Mouse (Mus musculus): ENCODE results near the gene Zfp326. TPM values are rescaled to one million over a fixed set of nuclear protein-coding genes. Genes with fewer than 3 reads are reported as not detected.
"Not testable (repeated sequence)": the region's sequence is repeated elsewhere in the genome, so short reads cannot be mapped to it uniquely, and the experiment has no call there.

The Zfp326 gene
- total and polyA plus RNA-seq, 3 experiments = 5.5 to 10.7 (median 9.3) TPM

- H3K79me2 ChIP-seq (replicated peaks; ENCODE audit: control insufficient read depth, insufficient read depth, low read length) = no peaks in the 10 kb centered on the region
- H3K36me3 ChIP-seq (ENCODE audit: control insufficient read depth, insufficient read depth, low read length) = no peaks in the 10 kb centered on the region
- H3K27ac ChIP-seq = peak overlapping the region; percentile 55
- H3K27me3 ChIP-seq (ENCODE audit: control insufficient read depth, insufficient read depth, low read length) = no peaks in the 10 kb centered on the region
- intact Hi-C loops (cut with DNase I) = no loop called here
- no peak overlapping the region for H3K9ac ChIP-seq (ENCODE audit: low read depth, low read length)
- peaks cover 3% of the 10 kb centered on the region for H3K4me1 ChIP-seq (ENCODE audit: control insufficient read depth, insufficient read depth, low read length)
- 55% methylated on average over 11 of the region's 11 CpGs for WGBS
- no peak for TF ChIP-seq POLR2A (IDR thresholded peaks at IDR 0.05; ENCODE audit: insufficient read depth, low read depth, low read length)
- TF ChIP-seq EP300 (IDR thresholded peaks at IDR 0.05; ENCODE audit: insufficient read depth, low read depth, low read length) = no peak
- TF ChIP-seq CTCF (IDR thresholded peaks at IDR 0.05) = no peak
- no peak for DNase-seq
- H3K4me3 ChIP-seq = no peak overlapping the region
These were observed 16.5 kb upstream of the Zfp326 start for GRCm38 (mm10) chr5:105859716-105860460.

DNA sequence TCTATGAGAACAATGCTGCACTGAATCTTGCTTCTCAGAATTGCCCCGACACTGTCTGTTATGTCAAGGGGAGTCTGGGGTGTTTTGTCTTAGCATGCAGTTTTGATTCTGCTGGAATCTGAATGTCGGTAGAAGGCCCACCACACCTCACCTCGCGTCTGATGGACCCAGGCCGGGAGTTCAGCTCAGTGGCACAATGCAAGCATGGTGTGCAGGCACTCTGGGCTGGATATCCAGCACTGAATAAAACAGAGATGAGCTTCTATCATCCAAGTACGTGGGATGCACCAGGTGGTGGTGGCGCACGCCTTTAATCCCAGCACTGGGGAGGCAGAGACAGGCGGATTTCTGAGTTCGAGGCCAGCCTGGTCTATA, 15.9 kb upstream of the Zfp326 start:
- TF ChIP-seq EP300 (IDR thresholded peaks at IDR 0.05; ENCODE audit: insufficient read depth, low read depth, low read length) (no peak), POLR2A (IDR thresholded peaks at IDR 0.05; ENCODE audit: insufficient read depth, low read depth, low read length) (no peak), CTCF (IDR thresholded peaks at IDR 0.05) (no peak)
- no peaks in the 10 kb centered on the region for H3K79me2 ChIP-seq (replicated peaks; ENCODE audit: control insufficient read depth, insufficient read depth, low read length)
- intact Hi-C loops (cut with DNase I) = no loop called here
- WGBS = 89% methylated on average over 10 of the region's 10 CpGs
- no peak overlapping the region for H3K9ac ChIP-seq (ENCODE audit: low read depth, low read length)
- H3K4me1 ChIP-seq (ENCODE audit: control insufficient read depth, insufficient read depth, low read length) = peaks cover 3% of the 10 kb centered on the region
- no peak overlapping the region for H3K27ac ChIP-seq
- DNase-seq = no peak
- no peaks in the 10 kb centered on the region for H3K36me3 ChIP-seq (ENCODE audit: control insufficient read depth, insufficient read depth, low read length)
- no peaks in the 10 kb centered on the region for H3K27me3 ChIP-seq (ENCODE audit: control insufficient read depth, insufficient read depth, low read length)
- H3K4me3 ChIP-seq = no peak overlapping the region

DNA sequence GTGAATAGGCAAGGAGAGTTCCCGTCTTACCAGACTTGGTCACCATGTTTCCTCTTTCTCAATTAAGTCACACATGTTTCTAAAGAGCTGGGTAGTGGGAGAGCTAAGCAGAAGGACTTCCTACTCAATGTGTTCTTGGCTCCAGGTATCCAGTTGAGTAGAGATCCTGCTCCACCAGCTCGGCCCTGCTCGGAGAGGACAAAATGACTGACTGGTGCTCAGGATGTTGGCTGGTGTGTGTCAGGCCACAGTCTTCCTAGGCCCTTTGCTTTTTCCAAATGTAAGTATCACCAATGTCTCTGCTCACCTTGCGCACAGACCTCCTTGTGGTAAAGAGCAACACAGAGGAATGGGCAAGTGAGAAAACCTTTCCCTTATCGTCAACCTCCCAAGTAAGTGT, 14.7 kb upstream of the Zfp326 start:
- H3K79me2 ChIP-seq (replicated peaks; ENCODE audit: control insufficient read depth, insufficient read depth, low read length) = no peaks in the 10 kb centered on the region
- intact Hi-C loops (cut with DNase I) = no loop called here
- no peaks in the 10 kb centered on the region for H3K27me3 ChIP-seq (ENCODE audit: control insufficient read depth, insufficient read depth, low read length)
- DNase-seq = no peak
- TF ChIP-seq POLR2A (IDR thresholded peaks at IDR 0.05; ENCODE audit: insufficient read depth, low read depth, low read length) = no peak
- no peak for TF ChIP-seq EP300 (IDR thresholded peaks at IDR 0.05; ENCODE audit: insufficient read depth, low read depth, low read length)
- TF ChIP-seq CTCF (IDR thresholded peaks at IDR 0.05) = no peak
- H3K4me1 ChIP-seq (ENCODE audit: control insufficient read depth, insufficient read depth, low read length) = peaks cover 3% of the 10 kb centered on the region
- H3K9ac ChIP-seq (ENCODE audit: low read depth, low read length) = no peak overlapping the region
- H3K27ac ChIP-seq = no peak overlapping the region
- H3K36me3 ChIP-seq (ENCODE audit: control insufficient read depth, insufficient read depth, low read length) = no peaks in the 10 kb centered on the region
- no peak overlapping the region for H3K4me3 ChIP-seq
- 95% methylated on average over 5 of the region's 5 CpGs for WGBS

DNA sequence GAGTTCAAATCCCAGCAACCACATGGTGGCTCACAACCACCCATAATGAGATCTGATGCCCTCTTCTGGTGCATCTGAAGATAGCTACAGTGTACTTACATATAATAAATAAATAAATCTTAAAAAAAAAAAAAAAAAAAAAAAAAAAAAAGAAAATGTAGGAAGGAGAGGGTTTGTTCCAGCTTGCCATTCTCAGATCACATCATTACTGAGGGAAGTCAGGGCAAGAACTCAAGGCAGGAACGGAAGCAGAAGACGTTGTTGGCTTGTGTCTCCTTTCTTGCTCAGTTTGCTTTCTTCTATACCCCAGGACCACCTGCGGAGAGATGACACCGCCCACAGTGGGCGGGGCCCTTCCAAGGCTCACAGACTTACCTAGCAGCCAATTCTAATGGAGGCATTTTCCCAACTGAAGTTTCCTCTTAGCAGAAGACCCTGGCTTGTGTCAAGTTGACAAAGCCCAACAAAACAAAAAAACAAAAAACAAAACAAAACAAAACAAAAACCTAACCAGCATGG, 11.2 kb upstream of the Zfp326 start:
- H3K27me3 ChIP-seq (ENCODE audit: control insufficient read depth, insufficient read depth, low read length); H3K4me3 ChIP-seq; H3K4me1 ChIP-seq (ENCODE audit: control insufficient read depth, insufficient read depth, low read length); H3K79me2 ChIP-seq (replicated peaks; ENCODE audit: control insufficient read depth, insufficient read depth, low read length); H3K36me3 ChIP-seq (ENCODE audit: control insufficient read depth, insufficient read depth, low read length); DNase-seq; H3K27ac ChIP-seq; H3K9ac ChIP-seq (ENCODE audit: low read depth, low read length): not testable (repeated sequence)
- intact Hi-C loops (cut with DNase I) = loop anchor here (5.0 kb wide), 1 partner anchor 43 kb away; no protein-coding TSS in a partner anchor
- WGBS = 68% methylated on average over 5 of the region's 5 CpGs

GRCm38 (mm10) chr5:105867427-105867826, 8.9 kb upstream of the Zfp326 start:
- WGBS = 31% methylated on average over 4 of the region's 4 CpGs
- no peak overlapping the region for H3K4me3 ChIP-seq
- H3K4me1 ChIP-seq (ENCODE audit: control insufficient read depth, insufficient read depth, low read length) = peaks cover 4% of the 10 kb centered on the region
- DNase-seq = no peak
- H3K27ac ChIP-seq = peak overlapping the region; percentile 10; the same call in 1 of the 2 replicates
- H3K36me3 ChIP-seq (ENCODE audit: control insufficient read depth, insufficient read depth, low read length) = no peaks in the 10 kb centered on the region
- H3K79me2 ChIP-seq (replicated peaks; ENCODE audit: control insufficient read depth, insufficient read depth, low read length) = no peaks in the 10 kb centered on the region
- TF ChIP-seq POLR2A (IDR thresholded peaks at IDR 0.05; ENCODE audit: insufficient read depth, low read depth, low read length) (no peak), CTCF (IDR thresholded peaks at IDR 0.05) (no peak)
- no peak overlapping the region for H3K9ac ChIP-seq (ENCODE audit: low read depth, low read length)
- no peaks in the 10 kb centered on the region for H3K27me3 ChIP-seq (ENCODE audit: control insufficient read depth, insufficient read depth, low read length)
- intact Hi-C loops (cut with DNase I) = loop anchor here (5.0 kb wide), 1 partner anchor 45 kb away; no protein-coding TSS in a partner anchor

DNA sequence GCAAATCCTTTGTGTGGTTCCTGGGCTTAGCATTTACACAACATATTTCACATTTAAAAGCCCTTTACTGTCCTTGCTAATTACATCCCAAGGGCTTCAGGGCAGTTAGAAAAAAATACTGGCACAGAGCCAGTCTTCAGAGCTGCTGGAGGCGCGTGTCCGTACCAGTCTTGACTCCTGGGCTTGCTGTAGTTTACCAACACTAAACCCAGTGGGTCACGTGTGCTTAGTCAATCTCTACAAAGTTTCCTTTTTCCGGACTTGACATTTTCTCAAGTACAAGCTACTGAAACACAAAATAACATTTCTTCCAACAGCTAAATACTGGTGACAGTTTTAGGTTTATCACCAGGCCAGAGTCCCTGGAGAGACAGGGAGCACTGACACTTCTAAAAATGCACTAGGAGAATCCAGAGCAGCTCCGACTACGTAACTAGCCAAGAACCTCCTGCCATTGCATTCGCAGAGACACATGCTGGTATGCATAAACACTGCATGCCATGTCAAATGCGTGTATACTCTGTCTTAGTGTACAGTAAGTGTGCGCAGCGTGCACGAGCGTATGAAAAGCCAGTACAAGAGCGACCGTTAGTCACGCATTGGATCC, 8.4 kb upstream of the Zfp326 start:
- H3K27me3 ChIP-seq (ENCODE audit: control insufficient read depth, insufficient read depth, low read length) = no peaks in the 10 kb centered on the region
- intact Hi-C loops (cut with DNase I) = loop anchor here (1.0 to 5.0 kb wide), 3 partner anchors 46 to 463 kb away; no protein-coding TSS in a partner anchor
- TF ChIP-seq EP300 (IDR thresholded peaks at IDR 0.05; ENCODE audit: insufficient read depth, low read depth, low read length) (no peak), POLR2A (IDR thresholded peaks at IDR 0.05; ENCODE audit: insufficient read depth, low read depth, low read length) (no peak), CTCF (IDR thresholded peaks at IDR 0.05) (no peak)
- no peaks in the 10 kb centered on the region for H3K36me3 ChIP-seq (ENCODE audit: control insufficient read depth, insufficient read depth, low read length)
- 40% methylated on average over 16 of the region's 16 CpGs for WGBS
- peak in 1 of 2 experiments; percentile 41 for DNase-seq
- H3K79me2 ChIP-seq (replicated peaks; ENCODE audit: control insufficient read depth, insufficient read depth, low read length) = no peaks in the 10 kb centered on the region
- H3K27ac ChIP-seq = peak overlapping the region; percentile 10; the same call in 1 of the 2 replicates
- no peak overlapping the region for H3K4me3 ChIP-seq
- H3K9ac ChIP-seq (ENCODE audit: low read depth, low read length) = no peak overlapping the region
- peaks cover 4% of the 10 kb centered on the region for H3K4me1 ChIP-seq (ENCODE audit: control insufficient read depth, insufficient read depth, low read length)

Measured in heart, adult 2 months (tissue).